Mouse (Mus musculus) ES-CJ7 (cell line): ENCODE data around the gene Zfp651.

ENCODE experiments used
- DNase-seq: peaks from one replicate; pipeline ENCODE4 v3.0.0; 2011; ENCODE audit warnings: low read depth, low spot score

The Zfp651 gene

DNA sequence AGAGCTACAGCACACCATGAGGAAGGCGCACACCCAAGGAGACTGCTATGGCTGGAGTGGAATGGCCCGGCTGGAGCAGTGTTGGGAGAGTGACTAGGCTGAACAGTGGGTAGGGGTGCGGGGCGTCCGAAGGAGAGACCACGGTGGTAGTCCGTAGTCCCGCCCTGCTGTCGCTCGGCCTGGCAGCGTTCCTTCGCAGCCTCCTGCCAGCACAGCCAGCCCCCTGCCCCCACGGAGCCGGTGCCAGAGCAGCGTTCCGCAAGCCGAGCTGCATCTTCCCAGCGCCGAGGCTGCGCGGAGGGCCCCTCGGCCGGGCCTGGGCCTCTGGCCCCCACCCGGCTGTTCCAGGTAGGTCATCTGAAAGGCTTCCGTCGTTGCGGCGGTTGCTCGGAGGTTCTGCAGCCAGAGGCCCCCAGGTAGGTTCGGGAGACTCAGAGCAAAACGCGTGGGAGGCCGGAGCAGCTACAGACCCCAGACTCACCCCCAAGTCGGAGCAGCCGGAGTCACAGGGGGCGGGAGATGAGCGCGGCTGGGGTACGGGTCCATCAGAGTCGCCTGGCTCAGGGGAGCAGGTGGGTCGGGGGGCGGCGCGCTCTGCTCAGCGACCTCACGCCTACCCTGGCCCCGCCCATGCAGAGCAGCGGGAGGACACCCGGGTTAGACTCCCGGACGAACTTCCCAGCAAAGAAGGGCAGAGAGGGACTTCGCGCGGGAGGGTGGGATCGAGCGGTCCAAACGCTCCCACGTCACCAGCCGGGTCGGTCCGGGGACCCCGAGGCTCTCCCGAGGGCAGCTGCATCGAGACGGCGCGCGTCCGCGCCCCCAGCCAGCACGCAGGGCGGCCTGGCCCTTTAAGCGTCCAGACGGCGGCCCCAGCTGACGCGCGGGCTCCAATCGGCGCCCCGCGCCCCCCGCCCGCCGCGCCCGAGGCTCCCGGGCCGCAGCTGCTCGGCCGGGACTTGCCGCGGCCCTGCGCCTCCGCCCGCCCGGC, at the start of gene Zfp651:
Gene Zfp651 (plus strand): TSS at position 240 of the 991 bp plus-strand sequence.
- DNase-seq: peak; percentile 60

DNA sequence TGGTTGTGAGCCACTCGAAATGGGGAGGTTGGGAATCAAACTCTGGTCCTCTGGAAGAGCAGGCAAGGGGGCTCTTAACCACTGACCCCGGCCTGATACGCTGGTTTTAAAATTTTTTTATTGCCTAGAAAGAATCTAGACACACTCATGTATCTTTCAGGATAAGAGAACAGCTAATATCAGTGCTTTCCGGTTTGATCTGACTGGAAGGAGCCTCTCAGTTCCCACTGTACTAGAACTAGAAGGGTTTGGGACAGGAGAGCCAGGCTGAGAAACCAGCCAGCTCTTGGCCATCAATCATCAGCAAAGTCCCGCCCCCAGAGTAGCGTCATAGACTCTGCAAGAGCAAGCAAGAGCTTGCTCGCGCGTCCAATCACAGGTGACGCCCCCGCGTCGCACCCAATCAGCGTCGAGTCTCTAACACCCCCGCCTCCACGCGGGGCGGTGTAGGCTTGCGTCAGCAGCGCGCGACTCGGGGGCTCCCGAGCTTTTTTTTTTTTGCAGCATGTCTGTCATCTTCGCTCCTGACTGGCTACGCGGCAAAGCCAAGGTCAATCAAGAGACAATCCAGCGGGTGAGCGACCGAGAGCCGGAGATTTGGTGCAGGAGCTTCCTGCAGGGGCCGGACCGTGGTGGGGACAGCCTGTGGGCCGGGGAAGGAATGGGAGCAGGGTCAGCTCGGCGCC, 49.1 kb upstream of the Zfp651 start, which contains the start of gene Ss18l2:
Gene Ss18l2 (plus strand): TSS at position 432 of the 686 bp plus-strand sequence.
- peak; percentile 99 for DNase-seq

DNA sequence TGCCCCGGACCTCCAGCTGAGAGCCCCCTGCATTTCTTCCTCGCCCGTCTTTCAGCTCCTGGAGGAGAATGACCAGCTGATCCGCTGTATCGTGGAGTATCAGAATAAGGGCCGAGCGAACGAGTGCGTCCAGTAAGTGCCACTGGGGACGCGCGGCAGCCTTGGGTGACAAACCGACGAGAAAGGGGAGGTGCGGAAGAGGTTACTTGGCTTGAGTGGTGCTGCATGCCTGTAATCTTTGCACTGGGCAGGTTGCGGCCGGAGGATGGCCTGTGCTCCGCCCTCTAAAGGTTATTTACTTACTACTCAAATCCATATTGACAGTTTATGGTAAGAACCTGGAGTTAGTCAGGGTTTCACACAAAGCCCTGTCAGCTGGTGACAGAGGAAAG, 48.5 kb upstream of the Zfp651 start:
- DNase-seq: peak; percentile 17

DNA sequence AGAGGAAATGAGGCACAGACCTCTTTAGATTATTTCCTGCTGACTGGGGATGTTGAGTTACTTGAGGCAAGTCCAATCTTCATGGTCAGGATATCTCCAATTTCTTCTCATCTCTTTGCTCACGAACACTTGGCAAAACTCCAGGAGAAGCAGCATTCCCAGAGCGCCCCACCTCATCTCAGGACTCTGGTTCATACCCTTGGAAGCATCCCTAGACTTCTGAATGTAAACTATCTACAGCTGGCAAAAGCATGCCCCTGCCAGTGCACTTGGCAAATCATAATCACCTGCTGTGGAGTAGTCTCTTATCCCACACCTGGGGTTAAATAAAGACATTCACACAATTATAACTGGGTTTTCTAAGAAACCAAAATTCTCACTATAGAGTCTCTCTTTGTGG, 42.1 kb upstream of the Zfp651 start:
- DNase-seq: no peak

- peak; percentile 25 for DNase-seq
Observed at GRCm38 (mm10) chr9:121718070-121718705, 40.9 kb upstream of the Zfp651 start.

DNA sequence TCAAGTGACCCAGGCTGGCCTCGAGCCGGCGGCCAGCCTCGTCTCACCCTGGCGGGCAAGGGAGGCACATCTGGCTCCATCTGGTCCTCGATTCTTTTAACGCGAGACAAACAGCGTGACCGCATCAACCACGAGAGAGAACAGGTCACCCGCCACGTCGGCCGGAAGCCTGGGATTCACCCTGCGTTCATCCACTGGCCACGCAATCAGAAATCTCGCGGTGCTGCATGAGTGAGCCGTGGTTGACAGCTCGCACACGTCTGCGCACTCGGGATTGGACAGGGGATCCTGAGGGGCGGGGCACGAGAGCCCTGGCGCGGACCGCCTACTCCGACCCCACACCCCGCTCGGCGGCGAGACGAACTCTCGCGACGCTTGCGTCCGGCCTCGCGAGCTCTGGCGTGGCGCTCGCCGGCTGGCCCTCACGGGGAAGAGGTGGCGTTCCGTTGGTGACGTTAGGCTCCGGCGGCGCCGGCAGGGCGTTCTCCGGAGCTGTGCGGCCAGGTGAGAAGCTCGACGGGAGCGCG, 40.3 kb upstream of the Zfp651 start, which contains the start of gene Nktr:
Gene Nktr (plus strand): TSS at position 378 of the 527 bp plus-strand sequence.
- DNase-seq: peak; percentile 99

DNA sequence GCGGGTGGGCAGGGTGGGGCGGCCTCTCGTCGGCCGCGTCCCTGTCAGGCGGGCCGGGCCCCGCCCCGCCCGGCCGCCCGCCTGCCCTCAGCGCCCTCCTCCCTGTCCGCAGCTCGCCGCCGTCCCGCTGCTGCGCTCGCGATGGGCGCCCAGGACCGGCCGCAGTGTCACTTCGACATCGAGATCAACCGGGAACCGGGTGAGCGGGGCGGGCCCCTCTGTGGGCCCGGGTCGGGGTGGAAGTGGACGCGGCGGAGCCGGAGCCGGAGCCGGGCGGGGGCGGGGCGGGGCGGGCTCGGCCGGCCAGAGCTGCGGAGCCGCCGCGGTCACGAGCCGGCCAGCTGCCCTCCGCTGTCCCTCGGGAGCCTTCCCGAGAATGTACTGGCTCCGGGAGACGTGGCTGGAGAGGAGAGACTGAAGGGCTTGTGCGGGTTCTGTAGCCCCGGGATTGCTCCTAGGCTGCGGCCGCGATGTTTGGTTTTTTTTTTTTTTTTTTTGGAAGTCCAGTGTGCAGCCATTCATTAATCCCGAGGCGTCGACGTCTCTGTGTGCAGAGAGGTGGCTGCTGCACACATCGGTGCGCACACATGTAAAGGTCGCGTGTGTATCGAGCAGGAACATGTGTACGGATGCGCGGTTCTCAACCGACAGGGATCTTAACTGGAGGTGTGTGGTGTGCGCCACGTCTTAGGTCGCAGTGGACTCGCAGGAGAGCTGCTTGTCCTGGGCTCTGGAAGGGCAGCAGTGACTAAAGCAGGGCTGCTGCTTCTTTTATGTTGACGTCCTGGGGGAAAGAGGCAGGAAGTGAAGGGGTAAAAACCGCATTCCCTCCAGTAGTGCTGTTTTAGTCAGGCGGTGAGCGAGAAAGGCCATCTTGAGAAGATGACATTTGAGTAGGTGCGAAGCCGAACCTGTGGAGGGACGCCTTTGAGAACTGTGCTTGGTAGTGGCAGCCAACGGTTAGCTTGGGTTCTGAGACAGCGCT, 39.5 kb upstream of the Zfp651 start:
- peak; percentile 36 for DNase-seq

DNA sequence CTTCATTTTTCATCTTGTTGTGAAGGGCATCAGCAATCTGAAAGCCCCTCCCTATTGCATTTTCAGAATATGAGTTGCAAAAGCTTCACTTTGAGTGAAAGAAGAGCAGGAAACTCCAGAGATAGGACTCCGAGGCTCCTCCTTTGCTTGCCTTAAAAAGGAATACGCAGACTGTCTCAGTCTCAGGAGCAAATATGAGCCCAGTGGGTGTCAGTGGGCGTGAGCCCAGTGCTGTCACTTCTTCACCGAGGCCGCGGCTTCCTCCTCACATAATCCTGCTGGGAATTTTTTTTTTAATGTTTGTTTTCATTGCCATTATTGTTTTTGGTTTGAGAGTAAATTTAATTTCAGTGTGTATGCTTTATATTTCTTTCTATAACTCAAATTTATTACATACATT, 18.6 kb upstream of the Zfp651 start:
- no peak for DNase-seq

DNA sequence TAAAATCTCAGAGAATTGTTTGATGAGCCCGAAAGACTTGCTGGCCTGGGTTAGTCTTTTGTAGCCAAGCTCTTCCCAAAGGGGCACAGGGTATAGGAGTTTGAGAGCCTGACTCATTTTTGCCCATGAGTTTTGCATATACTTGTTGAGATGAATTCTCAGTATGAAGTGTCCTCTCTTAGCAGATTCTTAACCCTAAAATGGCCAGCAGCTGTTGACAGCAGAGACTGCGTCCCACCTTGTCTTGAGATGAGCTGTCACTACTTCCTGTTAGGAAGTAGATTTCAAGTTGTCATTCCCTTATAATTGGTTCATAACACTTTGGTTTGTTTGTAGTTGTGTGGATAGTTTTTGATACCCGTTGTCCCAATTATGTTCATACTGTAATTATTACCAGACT, 18.0 kb upstream of the Zfp651 start:
- no peak for DNase-seq

- no peak for DNase-seq
Observed at GRCm38 (mm10) chr9:121744051-121744450, 15.1 kb upstream of the Zfp651 start.

DNA sequence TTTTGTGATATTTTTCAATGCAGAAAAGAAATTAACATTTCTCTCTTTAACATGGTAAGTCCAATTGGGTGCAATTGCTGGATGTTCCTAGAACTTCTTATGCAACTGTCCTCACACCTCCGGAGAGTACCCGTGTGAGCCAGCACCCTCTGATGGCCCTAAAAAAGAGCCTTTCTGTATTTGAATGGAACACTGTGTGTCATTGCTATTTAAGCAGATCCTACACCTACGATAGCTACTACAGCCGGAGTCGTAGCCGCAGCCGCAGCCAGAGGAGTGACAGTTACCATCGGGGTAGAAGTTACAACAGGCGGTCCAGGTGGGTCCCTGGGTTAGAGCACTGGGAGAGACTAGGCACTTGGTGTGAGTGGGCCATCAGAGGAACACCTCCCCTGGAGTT, 6.4 kb upstream of the Zfp651 start:
- no peak for DNase-seq

- DNase-seq: no peak
Observed at GRCm38 (mm10) chr9:121754624-121755023, 4.5 kb upstream of the Zfp651 start.

GRCm38 (mm10) chr9:121756785-121757184, 2.3 kb upstream of the Zfp651 start:
- DNase-seq: no peak

- no peak for DNase-seq
Observed at GRCm38 (mm10) chr9:121757432-121757831, 1.7 kb upstream of the Zfp651 start.

DNA sequence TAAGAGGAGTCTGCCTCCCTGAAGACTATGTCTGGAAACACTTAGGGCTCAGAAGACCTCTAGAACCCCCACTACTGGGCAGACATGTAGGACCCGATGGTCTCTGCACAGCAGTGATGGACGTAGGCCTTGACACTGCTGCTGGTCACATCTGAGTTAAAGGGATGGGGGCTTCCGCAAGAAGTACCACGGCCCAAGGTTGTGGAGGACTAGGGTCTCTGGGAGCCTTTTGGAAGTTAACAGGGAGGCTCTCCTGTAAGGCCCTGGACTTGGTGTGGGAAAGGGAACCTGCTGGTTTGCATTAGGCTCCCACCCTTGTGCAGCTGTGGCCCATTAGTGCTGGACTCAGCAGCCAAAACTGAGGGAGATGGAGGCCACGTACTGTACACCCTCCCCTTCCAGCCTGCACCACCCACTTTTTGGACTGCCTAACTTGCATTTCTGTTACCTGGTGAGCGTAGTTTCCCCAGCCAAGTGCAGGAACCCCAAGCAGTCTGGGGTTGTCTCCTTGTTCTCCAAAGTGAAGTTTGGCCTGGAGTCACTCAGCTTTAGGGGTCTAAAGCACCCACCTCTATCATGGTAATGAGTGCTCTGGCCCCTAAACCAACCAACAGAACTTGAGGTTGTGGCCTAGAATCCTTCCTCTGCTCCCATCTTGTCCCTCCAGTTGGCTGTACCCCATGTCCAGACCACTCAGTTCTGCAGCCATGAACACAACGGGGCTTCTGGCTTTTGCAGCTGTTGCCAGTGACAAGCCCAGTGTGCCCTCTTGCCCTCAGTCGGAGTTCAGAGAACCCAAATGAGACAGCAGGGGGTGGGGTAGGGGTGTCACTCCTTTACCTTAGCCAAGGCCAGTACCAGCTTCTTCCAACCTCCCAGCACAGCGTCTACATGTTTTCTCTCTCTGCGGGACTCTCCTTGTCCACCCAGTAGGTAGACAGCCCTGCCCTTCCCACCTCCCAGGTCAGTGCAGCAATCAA, 1.0 kb upstream of the Zfp651 start:
- no peak for DNase-seq

DNA sequence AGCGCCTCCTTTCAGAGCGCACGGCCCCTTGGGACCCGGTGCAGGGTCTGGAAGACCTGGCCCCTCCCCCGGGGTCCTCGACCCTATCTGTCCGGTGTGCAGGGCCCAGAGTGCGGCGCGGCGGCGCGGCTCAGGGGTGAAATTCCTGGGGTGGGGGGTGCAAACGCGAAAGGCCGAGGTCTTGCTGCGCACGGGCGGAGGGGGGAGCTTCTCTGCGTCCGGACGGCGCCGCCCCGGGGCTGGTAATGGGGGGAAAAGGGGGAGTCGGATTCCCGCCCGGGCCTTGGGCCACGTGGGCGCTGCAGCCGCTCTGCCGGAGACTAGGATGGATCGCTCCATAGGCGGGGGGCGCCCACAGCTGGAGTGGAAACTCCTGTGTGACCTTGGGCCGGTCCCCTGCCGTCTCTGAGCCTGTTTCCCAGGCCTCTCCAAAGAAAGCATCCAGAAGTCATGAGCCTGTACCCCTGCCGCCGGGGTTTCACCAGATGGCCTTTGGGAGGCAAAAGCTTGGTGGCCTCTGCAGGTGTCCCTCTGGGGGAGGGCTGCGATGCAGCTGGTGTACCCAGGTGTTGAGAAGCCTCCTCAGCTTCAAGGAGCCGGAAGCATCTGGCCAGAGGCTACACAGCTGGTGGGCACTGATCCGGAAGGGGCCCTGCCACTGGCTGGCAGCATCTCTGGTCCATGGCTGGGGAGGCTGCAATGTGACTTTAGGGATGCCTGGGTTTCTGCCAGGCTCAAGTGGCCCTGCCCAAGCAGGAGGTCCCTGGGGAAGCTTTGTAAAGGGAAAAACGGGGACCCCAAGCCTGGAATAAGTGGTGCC, 1.4 kb downstream of the Zfp651 start:
- DNase-seq: peak; percentile 70

DNA sequence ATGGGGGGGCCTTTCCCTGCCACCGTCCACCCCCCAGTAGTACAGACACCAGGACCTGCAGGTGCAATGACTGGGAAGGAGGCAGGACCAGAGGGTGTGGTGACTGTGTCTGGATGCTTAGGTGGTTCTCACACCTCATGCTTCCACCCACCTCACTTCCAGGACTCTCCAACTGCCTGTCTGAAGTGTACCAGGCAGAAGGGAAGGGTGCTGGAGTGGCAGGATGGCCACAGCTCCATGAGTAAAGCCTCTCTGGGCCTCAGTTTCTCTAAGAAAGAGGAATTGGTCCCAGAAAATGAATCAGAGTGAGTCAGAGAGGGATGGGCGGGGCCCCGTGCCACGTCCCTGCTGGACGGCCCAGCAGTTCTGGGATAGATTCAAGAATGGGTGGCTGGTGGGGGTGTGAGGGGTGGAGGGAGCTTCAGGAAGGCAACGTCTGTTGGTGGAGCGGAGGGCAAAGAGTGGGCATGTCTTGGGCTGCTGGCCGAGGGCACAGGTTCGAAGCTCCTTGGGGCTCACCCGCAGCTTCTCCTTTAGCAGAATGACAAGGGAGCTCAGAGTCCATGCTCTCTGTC, 2.0 kb downstream of the Zfp651 start:
- no peak for DNase-seq

DNA sequence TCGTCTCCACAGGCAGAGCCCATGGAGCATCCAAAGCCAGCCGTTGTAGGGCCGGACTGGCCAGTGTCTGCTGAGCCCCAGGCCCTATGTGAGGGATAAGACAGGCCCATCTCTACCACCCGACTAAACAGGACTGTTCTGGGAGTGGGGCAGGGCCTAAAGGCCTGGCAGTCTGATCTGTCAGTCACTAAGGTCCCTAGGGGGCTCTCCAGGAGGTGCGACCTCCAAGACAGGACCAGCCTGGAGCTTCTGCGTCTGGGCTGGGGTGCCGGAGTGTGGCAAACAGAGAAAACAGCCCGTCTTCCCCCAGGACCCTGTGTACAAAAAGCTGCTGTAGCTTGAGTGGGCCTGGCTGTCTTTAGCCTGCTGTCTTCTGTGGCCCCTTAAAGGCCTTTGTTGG, 2.7 kb downstream of the Zfp651 start:
- no peak for DNase-seq
